Mouse (Mus musculus) heart, embryonic 13.5 days (tissue): ENCODE results near the gene Maml3. TPM values are rescaled to one million over a fixed set of nuclear protein-coding genes. Genes with fewer than 3 reads are reported as not detected.
A peak's percentile ranks its signal among the peaks of the same experiment; 100 is the strongest.

Experiments used
- ATAC-seq: fragments of 200-750 bp; cut with Nextera tagmentation; 2 replicates; pipeline ENCODE4 v1.8.0; 2017; ENCODE audit warnings: moderate TSS enrichment; ENCODE audit not compliant: insufficient number of reproducible peaks, low FRiP score, low TSS enrichment; ENCODE audit errors: extremely low read depth
- H3K27ac ChIP-seq: fragments of 300-500 bp; sonication (generic); replicated peaks from 2 replicates; pipeline ENCODE4 v1.5.1; 2015; ENCODE audit warnings: moderate library complexity, mild to moderate bottlenecking, inconsistent platforms
- H3K27me3 ChIP-seq: fragments of 300-500 bp; sonication (generic); replicated peaks from 2 replicates; pipeline ENCODE4 v1.6.1; 2015; ENCODE audit warnings: mild to moderate bottlenecking, inconsistent platforms
- H3K36me3 ChIP-seq: fragments of 300-500 bp; sonication (generic); 2 replicates; pipeline ENCODE4 v1.6.1; 2015; ENCODE audit warnings: mild to moderate bottlenecking, inconsistent platforms
- H3K4me1 ChIP-seq: fragments of 300-500 bp; sonication (generic); 2 replicates; pipeline ENCODE4 v1.6.1; 2015; ENCODE audit warnings: inconsistent platforms
- H3K4me2 ChIP-seq: fragments of 300-500 bp; sonication (generic); 2 replicates; pipeline ENCODE4 v1.6.1; 2015; ENCODE audit warnings: inconsistent platforms, mild to moderate bottlenecking, moderate library complexity
- H3K4me3 ChIP-seq: fragments of 300-500 bp; sonication (generic); 2 replicates; pipeline ENCODE4 v1.5.1; 2015; ENCODE audit warnings: moderate library complexity, mild to moderate bottlenecking, inconsistent platforms
- H3K9ac ChIP-seq: fragments of 300-500 bp; sonication (generic); 2 replicates; pipeline ENCODE4 v1.6.1; 2015; ENCODE audit warnings: inconsistent platforms, mild to moderate bottlenecking, moderate library complexity
- H3K9me3 ChIP-seq: fragments of 300-500 bp; sonication (generic); 2 replicates; pipeline ENCODE4 v1.6.1; 2016; ENCODE audit warnings: inconsistent platforms
- WGBS: fragments of 180-500 bp; shearing (Covaris S2); methylation state at CpG from one replicate; pipeline ENCODE4 v1.1.7; 2015; ENCODE audit warnings: mixed read lengths; 5-methylcytosine and 5-hydroxymethylcytosine counted together
- polyA plus RNA-seq: library from polyadenylated mRNA; unstranded; fragments of >200 nt; fragmentation: Nextera tagmentation; extraction: Ambion mirVana; gene quantifications from 2 replicates; pipeline ENCODE4 v1.2.1, GENCODE M21; 2015

The Maml3 gene
- polyA plus RNA-seq, 1 experiment from 2014 or later, result 2.1 TPM

- peak; percentile 50; the same call in 1 of the 2 replicates for ATAC-seq
- H3K27me3 ChIP-seq, result no peaks in the 10 kb centered on the region
- no peaks in the 10 kb centered on the region for H3K36me3 ChIP-seq
- H3K27ac ChIP-seq, result peak overlapping the region; percentile 93
- H3K4me3 ChIP-seq, result peak overlapping the region; percentile 30
- no peaks in the 10 kb centered on the region for H3K9me3 ChIP-seq
- H3K9ac ChIP-seq, result peak overlapping the region; percentile 77
- H3K4me1 ChIP-seq, result peaks cover 48% of the 10 kb centered on the region
- peak overlapping the region; percentile 65 for H3K4me2 ChIP-seq
- 17% methylated on average over 19 of the region's 19 CpGs for WGBS
These were observed 16.2 kb downstream of the Maml3 start for GRCm38 (mm10) chr3:52088458-52089341.

- Histone ChIP-seq H3K4me1 (peaks cover 48% of the 10 kb centered on the region), H3K9ac (peak overlapping the region; percentile 77), H3K36me3 (no peaks in the 10 kb centered on the region), H3K27me3 (no peaks in the 10 kb centered on the region), H3K9me3 (no peaks in the 10 kb centered on the region), H3K27ac (peak overlapping the region; percentile 93), H3K4me2 (peak overlapping the region; percentile 65), H3K4me3 (no peak overlapping the region)
- 69% methylated on average over 7 of the region's 7 CpGs for WGBS
- no peak for ATAC-seq
These were observed 17.1 kb downstream of the Maml3 start for GRCm38 (mm10) chr3:52087636-52088280.

- Histone ChIP-seq H3K27me3 (no peaks in the 10 kb centered on the region), H3K9me3 (no peaks in the 10 kb centered on the region), H3K4me1 (peaks cover 24% of the 10 kb centered on the region), H3K4me2 (no peak overlapping the region), H3K36me3 (no peaks in the 10 kb centered on the region), H3K9ac (no peak overlapping the region), H3K4me3 (no peak overlapping the region), H3K27ac (no peak overlapping the region)
- WGBS, result 80% methylated on average over 2 of the region's 2 CpGs
- no peak for ATAC-seq
These were observed 26.1 kb downstream of the Maml3 start for GRCm38 (mm10) chr3:52078763-52079162.

GRCm38 (mm10) chr3:52073959-52074358, 30.9 kb downstream of the Maml3 start:
- Histone ChIP-seq H3K4me2 (no peak overlapping the region), H3K4me3 (no peak overlapping the region), H3K9me3 (no peaks in the 10 kb centered on the region), H3K27ac (no peak overlapping the region), H3K9ac (no peak overlapping the region), H3K27me3 (no peaks in the 10 kb centered on the region; the same call in 1 of the 2 replicates), H3K4me1 (peaks cover 57% of the 10 kb centered on the region), H3K36me3 (no peaks in the 10 kb centered on the region)
- no peak for ATAC-seq
- WGBS, result 54% methylated on average over 6 of the region's 6 CpGs

GRCm38 (mm10) chr3:52071996-52072395, 32.9 kb downstream of the Maml3 start:
- 52% methylated on average over 5 of the region's 5 CpGs for WGBS
- Histone ChIP-seq H3K4me2 (no peak overlapping the region), H3K9ac (no peak overlapping the region), H3K9me3 (no peaks in the 10 kb centered on the region), H3K4me3 (no peak overlapping the region), H3K4me1 (peaks cover 60% of the 10 kb centered on the region), H3K36me3 (no peaks in the 10 kb centered on the region), H3K27ac (0 out of 2 replicates have a peak overlapping the region, but pooled peaks have one; percentile 20), H3K27me3 (no peaks in the 10 kb centered on the region; the same call in 1 of the 2 replicates)
- no peak for ATAC-seq

- H3K9me3 ChIP-seq, result no peaks in the 10 kb centered on the region
- H3K27me3 ChIP-seq, result no peaks in the 10 kb centered on the region; the same call in 1 of the 2 replicates
- peak overlapping the region; percentile 79 for H3K4me2 ChIP-seq
- H3K36me3 ChIP-seq, result no peaks in the 10 kb centered on the region
- peak overlapping the region; percentile 66; the same call in 1 of the 2 replicates for H3K27ac ChIP-seq
- WGBS, result 21% methylated on average over 4 of the region's 4 CpGs
- no peak for ATAC-seq
- peaks cover 64% of the 10 kb centered on the region for H3K4me1 ChIP-seq
- H3K9ac ChIP-seq, result peak overlapping the region; percentile 83
- H3K4me3 ChIP-seq, result peak overlapping the region; percentile 60
These were observed 34.8 kb downstream of the Maml3 start for GRCm38 (mm10) chr3:52070163-52070478.

GRCm38 (mm10) chr3:52069304-52070162, 35.3 kb downstream of the Maml3 start:
- peak overlapping the region; percentile 83 for H3K9ac ChIP-seq
- H3K4me1 ChIP-seq, result peaks cover 60% of the 10 kb centered on the region
- H3K27me3 ChIP-seq, result no peaks in the 10 kb centered on the region; the same call in 1 of the 2 replicates
- H3K36me3 ChIP-seq, result no peaks in the 10 kb centered on the region
- H3K27ac ChIP-seq, result peak overlapping the region; percentile 66
- H3K9me3 ChIP-seq, result no peaks in the 10 kb centered on the region
- peak overlapping the region; percentile 60 for H3K4me3 ChIP-seq
- H3K4me2 ChIP-seq, result peak overlapping the region; percentile 79
- ATAC-seq, result no peak; the same call in 1 of the 2 replicates
- WGBS, result 10% methylated on average over 25 of the region's 25 CpGs

- no peaks in the 10 kb centered on the region; the same call in 1 of the 2 replicates for H3K27me3 ChIP-seq
- no peaks in the 10 kb centered on the region for H3K36me3 ChIP-seq
- no peak overlapping the region; the same call in 1 of the 2 replicates for H3K4me3 ChIP-seq
- peaks cover 55% of the 10 kb centered on the region for H3K4me1 ChIP-seq
- ATAC-seq, result no peak
- H3K27ac ChIP-seq, result no peak overlapping the region
- H3K9ac ChIP-seq, result 0 out of 2 replicates have a peak overlapping the region, but pooled peaks have one; percentile 83
- 71% methylated on average over 3 of the region's 3 CpGs for WGBS
- no peaks in the 10 kb centered on the region for H3K9me3 ChIP-seq
- H3K4me2 ChIP-seq, result peak overlapping the region; percentile 79; the same call in 1 of the 2 replicates
These were observed 36.0 kb downstream of the Maml3 start for GRCm38 (mm10) chr3:52068885-52069284.

- no peaks in the 10 kb centered on the region for H3K9me3 ChIP-seq
- no peaks in the 10 kb centered on the region for H3K36me3 ChIP-seq
- H3K9ac ChIP-seq, result no peak overlapping the region
- no peaks in the 10 kb centered on the region; the same call in 1 of the 2 replicates for H3K27me3 ChIP-seq
- H3K27ac ChIP-seq, result no peak overlapping the region
- 81% methylated on average over 6 of the region's 6 CpGs for WGBS
- no peak for ATAC-seq
- no peak overlapping the region for H3K4me2 ChIP-seq
- H3K4me1 ChIP-seq, result peaks cover 48% of the 10 kb centered on the region
- H3K4me3 ChIP-seq, result no peak overlapping the region
These were observed 37.7 kb downstream of the Maml3 start for GRCm38 (mm10) chr3:52067181-52067580.

GRCm38 (mm10) chr3:52066142-52066541, 38.7 kb downstream of the Maml3 start:
- WGBS, result 28% methylated on average over 3 of the region's 3 CpGs
- Histone ChIP-seq H3K27me3 (no peaks in the 10 kb centered on the region; the same call in 1 of the 2 replicates), H3K27ac (no peak overlapping the region), H3K4me2 (no peak overlapping the region), H3K36me3 (no peaks in the 10 kb centered on the region), H3K9me3 (no peaks in the 10 kb centered on the region), H3K4me3 (no peak overlapping the region), H3K4me1 (peaks cover 47% of the 10 kb centered on the region), H3K9ac (0 out of 2 replicates have a peak overlapping the region, but pooled peaks have one; percentile 10)
- no peak for ATAC-seq

- Histone ChIP-seq H3K4me2 (no peak overlapping the region), H3K36me3 (no peaks in the 10 kb centered on the region), H3K27ac (no peak overlapping the region), H3K4me1 (peaks cover 35% of the 10 kb centered on the region), H3K27me3 (no peaks in the 10 kb centered on the region), H3K9ac (no peak overlapping the region), H3K4me3 (no peak overlapping the region), H3K9me3 (no peaks in the 10 kb centered on the region)
- no peak for ATAC-seq
- 89% methylated on average over 3 of the region's 3 CpGs for WGBS
These were observed 41.6 kb downstream of the Maml3 start for GRCm38 (mm10) chr3:52063261-52063655.
